Mouse (Mus musculus) cortical plate, adult 2 months (tissue): Measurements from ENCODE around the gene Arf1. TPM values are rescaled to one million over a fixed set of nuclear protein-coding genes. Genes with fewer than 3 reads are reported as not detected.

Experiments
- H3K27ac ChIP-seq: fragments of 200-500 bp; 2 replicates; pipeline ENCODE4 v1.5.1; 2012; ENCODE audit warnings: low read length, control low read depth, inconsistent platforms; ENCODE audit not compliant: insufficient read depth
- H3K4me1 ChIP-seq: fragments of 200-500 bp; 2 replicates; pipeline ENCODE4 v1.6.1; 2011; ENCODE audit warnings: low read length; ENCODE audit not compliant: control insufficient read depth, insufficient read depth
- H3K4me3 ChIP-seq: fragments of 200-500 bp; 2 replicates; pipeline ENCODE4 v1.5.1; 2011; ENCODE audit warnings: mild to moderate bottlenecking, low read length, control low read depth; ENCODE audit not compliant: insufficient read depth
- CTCF ChIP-seq: fragments of 200-500 bp; IDR thresholded peaks from 2 replicates; pipeline ENCODE4 v1.5.1; 2011; ENCODE audit warnings: mild to moderate bottlenecking, control low read depth, low read length; ENCODE audit not compliant: insufficient read depth; ENCODE audit errors: extremely low read depth
- POLR2A ChIP-seq: fragments of 200-500 bp; IDR thresholded peaks from 2 replicates; pipeline ENCODE4 v1.6.1; 2011; ENCODE audit warnings: mild to moderate bottlenecking, low read length, control low read depth; ENCODE audit not compliant: insufficient read depth; ENCODE audit errors: extremely low read depth
- polyA plus RNA-seq: library from polyadenylated mRNA; depleted of rRNA; stranded (reverse); fragments of >200 nt; gene quantifications from 2 replicates; pipeline ENCODE4 v1.2.3, GENCODE M21; 2012

Gene Arf1
- polyA plus RNA-seq, 1 experiment: 571 TPM

DNA sequence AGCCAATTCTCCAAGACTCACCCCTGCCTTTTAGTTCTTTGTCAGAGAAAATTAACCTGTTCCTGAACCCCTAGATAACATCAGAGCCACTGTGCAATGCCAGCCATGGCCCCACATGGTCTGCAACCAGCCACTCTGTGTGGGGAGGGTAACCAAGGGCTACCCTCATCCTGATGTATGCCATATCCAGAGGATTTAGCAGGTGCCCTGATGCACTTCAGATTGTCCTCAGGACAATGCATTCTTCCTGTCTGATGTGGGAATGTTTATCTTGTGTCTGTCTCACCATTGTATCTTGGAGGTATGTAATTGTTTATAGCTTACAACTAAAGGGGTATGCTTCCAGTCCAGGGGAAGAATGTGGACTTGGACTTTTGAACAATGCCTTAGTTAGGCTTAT, 31.8 kb downstream of the Arf1 start:
- no peaks in the 10 kb centered on the region for H3K4me1 ChIP-seq
- no peak for TF ChIP-seq POLR2A
- TF ChIP-seq CTCF: no peak
- no peak overlapping the region for H3K27ac ChIP-seq
- no peak overlapping the region for H3K4me3 ChIP-seq

DNA sequence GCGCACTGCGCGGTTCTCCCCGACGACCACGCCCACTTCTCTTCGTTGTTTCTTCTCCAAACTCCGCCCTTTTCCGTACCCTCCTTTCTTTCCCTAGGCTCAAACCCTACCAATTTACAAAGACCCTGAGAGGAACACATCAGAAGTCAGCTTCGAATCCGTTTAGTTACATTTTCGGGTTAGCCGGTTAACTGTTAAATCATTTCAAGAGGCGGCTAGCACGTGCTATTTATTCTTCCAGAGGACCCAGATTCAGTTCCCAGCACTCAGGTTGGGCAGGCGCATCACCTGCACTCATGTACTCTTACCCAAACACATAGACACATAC, 36.0 kb downstream of the Arf1 start, which contains the start of gene Guk1:
Gene Guk1, minus strand, starts transcription at position 154 of the 328 bp plus-strand sequence.
- TF ChIP-seq POLR2A: no peak
- no peak for TF ChIP-seq CTCF
- Histone ChIP-seq H3K4me1 (peaks cover 6% of the 10 kb centered on the region), H3K27ac (peak within 1 kb of the TSS; percentile 38; the same call in 1 of the 2 replicates), H3K4me3 (peak within 1 kb of the TSS; percentile 67)

DNA sequence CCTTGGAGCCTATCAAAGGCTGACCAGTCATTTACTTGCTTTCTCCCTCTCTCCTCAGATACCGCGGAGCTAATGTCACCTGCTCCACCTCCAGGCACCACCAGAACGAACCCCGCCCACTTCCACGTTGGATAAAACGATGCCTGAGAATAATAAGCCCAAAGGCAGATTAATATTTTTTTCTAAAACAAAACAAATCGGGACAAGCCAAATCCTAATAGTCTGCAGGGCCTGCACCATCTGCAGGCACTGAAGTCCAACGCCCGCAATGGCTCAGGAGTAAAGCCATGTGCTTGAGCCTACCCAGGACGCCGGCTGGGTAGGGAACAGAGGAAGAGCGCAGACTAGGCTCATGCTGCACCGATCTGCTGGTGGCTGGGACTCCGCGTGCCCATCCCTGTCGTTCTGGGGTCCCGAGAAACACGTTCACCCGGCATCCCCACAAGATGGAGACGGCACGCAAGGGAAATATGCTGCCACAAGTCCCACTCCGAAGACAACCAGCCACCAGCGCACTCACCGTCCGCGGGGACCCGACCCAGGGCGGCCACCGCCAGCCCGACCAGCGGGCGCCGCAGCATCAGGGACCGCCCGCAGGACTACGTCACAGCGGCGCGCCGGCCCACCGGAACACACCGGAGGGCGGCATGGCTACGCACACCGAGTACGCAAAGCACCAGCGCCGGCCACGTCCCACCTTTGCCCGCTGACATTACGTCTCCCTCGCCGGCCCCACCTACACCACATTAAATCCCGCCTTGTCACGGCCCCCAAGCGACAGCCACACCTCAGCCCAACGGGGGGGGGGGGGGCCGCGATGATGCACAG, 36.6 kb downstream of the Arf1 start:
- Histone ChIP-seq H3K4me1 (peaks cover 6% of the 10 kb centered on the region), H3K4me3 (peak overlapping the region; percentile 67), H3K27ac (peak overlapping the region; percentile 38; the same call in 1 of the 2 replicates)
- TF ChIP-seq POLR2A (peak; percentile 81), CTCF (no peak)

- no peak for TF ChIP-seq CTCF
- no peak for TF ChIP-seq POLR2A
- Histone ChIP-seq H3K4me1 (peaks cover 6% of the 10 kb centered on the region), H3K4me3 (no peak overlapping the region), H3K27ac (no peak overlapping the region)
Observed at GRCm38 (mm10) chr11:59187706-59188105, 40.4 kb downstream of the Arf1 start.

- Histone ChIP-seq H3K27ac (no peak overlapping the region), H3K4me3 (no peak overlapping the region), H3K4me1 (peaks cover 4% of the 10 kb centered on the region)
- no peak for TF ChIP-seq POLR2A
- TF ChIP-seq CTCF: no peak
Observed at GRCm38 (mm10) chr11:59185490-59185889, 42.6 kb downstream of the Arf1 start.

DNA sequence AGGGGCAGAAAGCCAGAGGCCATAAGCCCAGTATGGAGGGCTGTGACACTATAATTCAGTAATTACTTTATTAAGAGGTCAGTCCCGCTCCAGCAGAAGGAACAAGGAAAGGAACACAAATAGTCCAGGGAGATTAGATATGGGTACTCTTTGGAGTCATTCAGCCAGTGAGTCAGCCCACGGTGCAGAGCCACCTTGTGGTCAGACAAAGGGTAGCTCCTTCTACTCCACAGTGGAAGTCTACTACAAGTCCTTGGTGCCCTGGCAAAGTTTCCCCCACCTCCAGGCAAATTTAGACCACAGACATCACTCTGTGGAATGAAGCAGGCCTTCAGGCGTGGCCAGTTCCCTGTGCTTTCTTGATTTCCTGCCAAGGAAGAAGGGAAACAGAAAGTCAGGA, 44.2 kb downstream of the Arf1 start:
- H3K4me3 ChIP-seq: no peak overlapping the region
- TF ChIP-seq CTCF (peak; percentile 81), POLR2A (no peak)
- no peaks in the 10 kb centered on the region for H3K4me1 ChIP-seq
- H3K27ac ChIP-seq: peak overlapping the region; percentile 62

GRCm38 (mm10) chr11:59182864-59183331, 45.2 kb downstream of the Arf1 start, which contains the start of gene Gjc2:
Gene Gjc2, minus strand, starts transcription at chr11:59183213.
- TF ChIP-seq POLR2A (0 out of 2 replicates have a peak, but pooled peaks have one; percentile 1), CTCF (no peak)
- Histone ChIP-seq H3K4me3 (peak within 1 kb of the TSS; percentile 21), H3K4me1 (no peaks in the 10 kb centered on the region), H3K27ac (peak within 1 kb of the TSS; percentile 62)

DNA sequence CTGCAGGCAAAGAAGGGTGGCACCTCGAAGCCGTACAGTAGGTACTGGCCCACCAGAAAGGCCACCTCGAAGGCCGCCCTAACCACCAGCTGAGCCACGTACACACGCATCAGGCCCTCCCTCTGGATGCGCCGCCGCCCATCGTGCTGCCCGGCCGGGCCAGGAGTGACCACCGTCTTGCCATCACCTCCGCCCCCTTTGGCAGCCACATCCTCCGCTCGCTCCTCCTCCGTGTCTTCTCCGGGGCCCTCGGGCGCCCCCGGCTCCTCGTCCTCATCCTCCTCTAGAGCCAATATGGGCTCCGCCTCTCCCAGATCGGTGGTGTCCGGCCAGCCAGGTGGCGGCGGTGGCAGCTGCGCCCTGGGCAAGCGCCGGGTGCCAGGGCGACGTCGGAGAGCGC, 51.1 kb downstream of the Arf1 start:
- TF ChIP-seq CTCF (no peak), POLR2A (no peak)
- H3K27ac ChIP-seq: no peak overlapping the region
- H3K4me1 ChIP-seq: no peaks in the 10 kb centered on the region
- H3K4me3 ChIP-seq: no peak overlapping the region

DNA sequence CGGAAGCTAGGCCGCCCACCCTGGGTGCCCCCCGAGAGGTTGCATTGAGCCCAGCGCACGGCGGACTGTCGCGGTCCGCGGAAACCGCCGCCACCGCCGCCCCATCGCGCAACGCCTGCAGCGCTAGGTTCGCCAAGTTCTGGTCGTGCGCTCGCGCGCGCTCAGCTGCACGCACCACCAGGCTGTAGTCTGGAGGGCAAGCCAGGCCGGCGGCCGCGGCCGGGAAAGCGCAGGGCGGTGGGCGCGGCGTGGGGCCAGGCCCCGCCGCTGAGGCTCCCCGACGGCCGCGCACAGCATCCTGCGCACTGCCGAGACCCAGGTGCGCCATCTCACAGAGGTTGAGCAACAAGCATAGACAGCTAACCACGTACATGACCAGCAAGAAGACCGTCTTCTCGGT, 51.6 kb downstream of the Arf1 start:
- TF ChIP-seq POLR2A: no peak
- no peak for TF ChIP-seq CTCF
- H3K4me1 ChIP-seq: no peaks in the 10 kb centered on the region
- H3K4me3 ChIP-seq: no peak overlapping the region
- H3K27ac ChIP-seq: no peak overlapping the region
